Mouse (Mus musculus) WW6 (cell line): ENCODE data around the gene Rhot2.
"Not testable (repeated sequence)": the region's sequence is repeated elsewhere in the genome, so short reads cannot be mapped to it uniquely, and the experiment has no call there.

ENCODE experiments used
- DNase-seq: peaks from one replicate; pipeline ENCODE4 v3.0.0-alpha.2; 2013; ENCODE audit warnings: low read depth, low spot score

The Rhot2 gene

GRCm38 (mm10) chr17:25828712-25829557, 15.7 kb downstream of the Rhot2 start, which contains the start of gene Jmjd8:
Gene Jmjd8 (plus strand): TSS chr17:25828867.
- no peak for DNase-seq

GRCm38 (mm10) chr17:25828223-25828594, 16.4 kb downstream of the Rhot2 start:
- DNase-seq: no peak

- DNase-seq: no peak
Observed at GRCm38 (mm10) chr17:25827546-25828222, 17.0 kb downstream of the Rhot2 start.

- no peak for DNase-seq
Observed at GRCm38 (mm10) chr17:25827011-25827410, 17.6 kb downstream of the Rhot2 start.

GRCm38 (mm10) chr17:25825984-25826570, 18.6 kb downstream of the Rhot2 start:
- DNase-seq: no peak

GRCm38 (mm10) chr17:25825311-25825710, 19.3 kb downstream of the Rhot2 start:
- DNase-seq: no peak

- DNase-seq: no peak
Observed at GRCm38 (mm10) chr17:25824362-25825142, 20.1 kb downstream of the Rhot2 start.

- no peak for DNase-seq
Observed at GRCm38 (mm10) chr17:25823452-25823851, 21.2 kb downstream of the Rhot2 start, which contains the start of gene Wdr24. Gene Wdr24 (plus strand): TSS chr17:25823627.

- DNase-seq: no peak
Observed at GRCm38 (mm10) chr17:25818851-25819780, 25.5 kb downstream of the Rhot2 start.

GRCm38 (mm10) chr17:25817662-25818061, 27.0 kb downstream of the Rhot2 start:
- no peak for DNase-seq

GRCm38 (mm10) chr17:25813471-25813870, 31.2 kb downstream of the Rhot2 start:
- no peak for DNase-seq

- DNase-seq: no peak
Observed at GRCm38 (mm10) chr17:25810890-25811289, 33.8 kb downstream of the Rhot2 start.

GRCm38 (mm10) chr17:25809606-25810340, 34.9 kb downstream of the Rhot2 start:
- no peak for DNase-seq

GRCm38 (mm10) chr17:25808789-25809605, 35.7 kb downstream of the Rhot2 start, which contains the start of gene Fbxl16:
Gene Fbxl16 (plus strand): TSS chr17:25809085.
- no peak for DNase-seq

GRCm38 (mm10) chr17:25808028-25808427, 36.6 kb downstream of the Rhot2 start:
- no peak for DNase-seq

- DNase-seq: not testable (repeated sequence)
Observed at GRCm38 (mm10) chr17:25807452-25807851, 37.2 kb downstream of the Rhot2 start.

- no peak for DNase-seq
Observed at GRCm38 (mm10) chr17:25806507-25806906, 38.1 kb downstream of the Rhot2 start.

GRCm38 (mm10) chr17:25802825-25803517, 41.7 kb downstream of the Rhot2 start:
- no peak for DNase-seq
